Mouse (Mus musculus) brain, embryonic 14.5 days (tissue): ENCODE data around the gene Glud1.

Experiments
- CTCF ChIP-seq: fragments of 200-500 bp; IDR thresholded peaks from 2 replicates; pipeline ENCODE4 v1.5.1; 2012; ENCODE audit warnings: inconsistent platforms, mild to moderate bottlenecking, moderate library complexity, borderline replicate concordance; ENCODE audit not compliant: insufficient read depth, insufficient read length; ENCODE audit errors: extremely low read depth
- POLR2A ChIP-seq: fragments of 200-500 bp; IDR thresholded peaks from 2 replicates; pipeline ENCODE4 v1.6.1; 2012; ENCODE audit warnings: mild to moderate bottlenecking, inconsistent platforms, borderline replicate concordance; ENCODE audit not compliant: poor library complexity, insufficient read depth, insufficient read length, severe bottlenecking; ENCODE audit errors: extremely low read depth

GRCm38 (mm10) chr14:34355301-34355700, 44.8 kb downstream of the Glud1 start, which contains the start of gene Fam25c:
- TF ChIP-seq CTCF (no peak), POLR2A (no peak)
